Mouse (Mus musculus): ENCODE measurements around the gene Cfap206. TPM values are rescaled to one million over a fixed set of nuclear protein-coding genes. Genes with fewer than 3 reads are reported as not detected.

The Cfap206 gene
- polyA plus RNA-seq, 1 experiment from 2014 or later = 4.7 TPM

- no peak overlapping the region for H3K4me2 ChIP-seq
- WGBS = 97% methylated on average over 12 of the region's 12 CpGs
- no peak overlapping the region for H3K9ac ChIP-seq
- ATAC-seq (ENCODE audit: low FRiP score) = no peak
- no peaks in the 10 kb centered on the region for H3K27me3 ChIP-seq
- no peaks in the 10 kb centered on the region for H3K4me1 ChIP-seq (replicated peaks)
- no peaks in the 10 kb centered on the region for H3K36me3 ChIP-seq
- no peak overlapping the region for H3K27ac ChIP-seq
- no peak overlapping the region for H3K4me3 ChIP-seq
- peaks cover 3% of the 10 kb centered on the region; the same call in 1 of the 2 replicates for H3K9me3 ChIP-seq
Observed at GRCm38 (mm10) chr4:34719421-34719820, 10.6 kb downstream of the Cfap206 start.

GRCm38 (mm10) chr4:34715062-34715461 lies 14.9 kb downstream of the Cfap206 start:
- WGBS = 95% methylated on average over 1 of the region's 1 CpGs
- Histone ChIP-seq H3K27me3 (no peaks in the 10 kb centered on the region), H3K4me1 (replicated peaks) (no peaks in the 10 kb centered on the region), H3K27ac (no peak overlapping the region), H3K4me3 (no peak overlapping the region), H3K4me2 (no peak overlapping the region), H3K9ac (no peak overlapping the region), H3K36me3 (no peaks in the 10 kb centered on the region), H3K9me3 (peaks cover 3% of the 10 kb centered on the region; the same call in 1 of the 2 replicates)
- no peak for ATAC-seq (ENCODE audit: low FRiP score)

- 74% methylated on average over 3 of the region's 3 CpGs for WGBS
- H3K27me3 ChIP-seq = no peaks in the 10 kb centered on the region
Observed at GRCm38 (mm10) chr4:34708127-34708526, 21.9 kb downstream of the Cfap206 start.

GRCm38 (mm10) chr4:34707248-34707647 lies 22.8 kb downstream of the Cfap206 start:
- 66% methylated on average over 3 of the region's 3 CpGs for WGBS
- no peak overlapping the region for H3K27ac ChIP-seq
- H3K36me3 ChIP-seq = no peaks in the 10 kb centered on the region
- H3K4me3 ChIP-seq = no peak overlapping the region
- H3K27me3 ChIP-seq = no peaks in the 10 kb centered on the region
- no peaks in the 10 kb centered on the region for H3K4me1 ChIP-seq (replicated peaks)
- ATAC-seq (ENCODE audit: low FRiP score) = no peak
- H3K9ac ChIP-seq = no peak overlapping the region
- H3K9me3 ChIP-seq = no peaks in the 10 kb centered on the region
- no peak overlapping the region for H3K4me2 ChIP-seq

More at GRCm38 (mm10) chr4:34708127-34708526, 21.9 kb downstream of the Cfap206 start:
- Histone ChIP-seq H3K27ac (no peak overlapping the region), H3K4me3 (no peak overlapping the region), H3K9me3 (no peaks in the 10 kb centered on the region), H3K9ac (no peak overlapping the region), H3K36me3 (no peaks in the 10 kb centered on the region), H3K4me2 (no peak overlapping the region), H3K4me1 (replicated peaks) (no peaks in the 10 kb centered on the region)
- ATAC-seq (ENCODE audit: low FRiP score) = no peak

GRCm38 (mm10) chr4:34703029-34703428 lies 27.0 kb downstream of the Cfap206 start:
- Histone ChIP-seq H3K9ac (no peak overlapping the region), H3K4me3 (no peak overlapping the region), H3K4me1 (replicated peaks) (no peaks in the 10 kb centered on the region), H3K4me2 (no peak overlapping the region), H3K9me3 (no peaks in the 10 kb centered on the region), H3K27ac (no peak overlapping the region), H3K27me3 (no peaks in the 10 kb centered on the region), H3K36me3 (no peaks in the 10 kb centered on the region)
- no peak for ATAC-seq (ENCODE audit: low FRiP score)
- WGBS = 72% methylated on average over 4 of the region's 4 CpGs

GRCm38 (mm10) chr4:34702231-34702630 lies 27.8 kb downstream of the Cfap206 start:
- Histone ChIP-seq H3K27ac (no peak overlapping the region), H3K9me3 (no peaks in the 10 kb centered on the region), H3K9ac (no peak overlapping the region), H3K27me3 (no peaks in the 10 kb centered on the region), H3K4me1 (replicated peaks) (no peaks in the 10 kb centered on the region), H3K4me3 (no peak overlapping the region), H3K36me3 (no peaks in the 10 kb centered on the region), H3K4me2 (no peak overlapping the region)
- no peak for ATAC-seq (ENCODE audit: low FRiP score)
- WGBS = 96% methylated on average over 11 of the region's 11 CpGs

GRCm38 (mm10) chr4:34701528-34701927 lies 28.5 kb downstream of the Cfap206 start:
- 46% methylated on average over 5 of the region's 5 CpGs for WGBS
- no peak overlapping the region for H3K4me2 ChIP-seq
- H3K27ac ChIP-seq = no peak overlapping the region
- H3K27me3 ChIP-seq = no peaks in the 10 kb centered on the region
- H3K9me3 ChIP-seq = no peaks in the 10 kb centered on the region
- ATAC-seq (ENCODE audit: low FRiP score) = no peak
- no peaks in the 10 kb centered on the region for H3K36me3 ChIP-seq
- no peak overlapping the region for H3K9ac ChIP-seq
- H3K4me1 ChIP-seq (replicated peaks) = no peaks in the 10 kb centered on the region
- H3K4me3 ChIP-seq = no peak overlapping the region

- Histone ChIP-seq H3K27ac (peak overlapping the region; percentile 61; the same call in 1 of the 2 replicates), H3K36me3 (peaks cover under 1% of the 10 kb centered on the region; the same call in 1 of the 2 replicates), H3K4me3 (no peak overlapping the region), H3K4me1 (replicated peaks) (peaks cover 10% of the 10 kb centered on the region), H3K9me3 (no peaks in the 10 kb centered on the region), H3K9ac (peak overlapping the region; percentile 20; the same call in 1 of the 2 replicates), H3K4me2 (peak overlapping the region; percentile 59), H3K27me3 (no peaks in the 10 kb centered on the region)
- 84% methylated on average over 3 of the region's 3 CpGs for WGBS
- ATAC-seq (ENCODE audit: low FRiP score) = no peak
Observed at GRCm38 (mm10) chr4:34688021-34688420, 42.0 kb downstream of the Cfap206 start.

GRCm38 (mm10) chr4:34686874-34687567 lies 43.0 kb downstream of the Cfap206 start, which contains the start of gene Slc35a1:
Gene Slc35a1, minus strand, starts transcription at chr4:34687438.
- Histone ChIP-seq H3K4me1 (replicated peaks) (peaks cover 10% of the 10 kb centered on the region), H3K4me2 (peak within 1 kb of the TSS; percentile 59), H3K36me3 (peaks cover 10% of the 10 kb centered on the region), H3K27ac (peak within 1 kb of the TSS; percentile 96), H3K9ac (peak within 1 kb of the TSS; percentile 95), H3K27me3 (no peaks in the 10 kb centered on the region), H3K9me3 (no peaks in the 10 kb centered on the region), H3K4me3 (peak within 1 kb of the TSS; percentile 84)
- WGBS = under 1% methylated on average over 65 of the region's 65 CpGs
- peak; percentile 98 for ATAC-seq (ENCODE audit: low FRiP score)

- WGBS = 89% methylated on average over 5 of the region's 5 CpGs
- Histone ChIP-seq H3K9ac (no peak overlapping the region), H3K9me3 (no peaks in the 10 kb centered on the region), H3K27ac (no peak overlapping the region), H3K4me2 (no peak overlapping the region), H3K4me1 (replicated peaks) (0 out of 2 replicates have a peak, but pooled peaks cover 3% of the 10 kb centered on the region), H3K27me3 (no peaks in the 10 kb centered on the region), H3K36me3 (peaks cover 40% of the 10 kb centered on the region), H3K4me3 (no peak overlapping the region)
- ATAC-seq (ENCODE audit: low FRiP score) = no peak
Observed at GRCm38 (mm10) chr4:34680530-34680929, 49.5 kb downstream of the Cfap206 start.

- H3K4me3 ChIP-seq = no peak overlapping the region
- H3K36me3 ChIP-seq = peaks cover 39% of the 10 kb centered on the region
- 0 out of 2 replicates have a peak, but pooled peaks cover 3% of the 10 kb centered on the region for H3K4me1 ChIP-seq (replicated peaks)
- no peaks in the 10 kb centered on the region for H3K9me3 ChIP-seq
- WGBS = 96% methylated on average over 5 of the region's 5 CpGs
- H3K27me3 ChIP-seq = no peaks in the 10 kb centered on the region
- no peak overlapping the region for H3K27ac ChIP-seq
- H3K4me2 ChIP-seq = no peak overlapping the region
- no peak overlapping the region for H3K9ac ChIP-seq
- ATAC-seq (ENCODE audit: low FRiP score) = no peak
Observed at GRCm38 (mm10) chr4:34673721-34674120, 56.3 kb downstream of the Cfap206 start.

- Histone ChIP-seq H3K36me3 (peaks cover 58% of the 10 kb centered on the region), H3K4me3 (no peak overlapping the region), H3K4me1 (replicated peaks) (no peaks in the 10 kb centered on the region), H3K9me3 (no peaks in the 10 kb centered on the region), H3K4me2 (no peak overlapping the region), H3K27ac (no peak overlapping the region), H3K27me3 (no peaks in the 10 kb centered on the region), H3K9ac (no peak overlapping the region)
- no peak for ATAC-seq (ENCODE audit: low FRiP score)
- 96% methylated on average over 5 of the region's 5 CpGs for WGBS
Observed at GRCm38 (mm10) chr4:34667923-34668322, 62.1 kb downstream of the Cfap206 start.

GRCm38 (mm10) chr4:34661927-34662326 lies 68.1 kb downstream of the Cfap206 start:
- ATAC-seq (ENCODE audit: low FRiP score) = peak; percentile 52; the same call in 1 of the 2 replicates
- H3K36me3 ChIP-seq = peaks cover 80% of the 10 kb centered on the region
- 93% methylated on average over 6 of the region's 6 CpGs for WGBS
- H3K4me1 ChIP-seq (replicated peaks) = no peaks in the 10 kb centered on the region
- no peak overlapping the region for H3K27ac ChIP-seq
- H3K4me2 ChIP-seq = no peak overlapping the region
- H3K9ac ChIP-seq = no peak overlapping the region
- no peaks in the 10 kb centered on the region for H3K27me3 ChIP-seq
- no peaks in the 10 kb centered on the region for H3K9me3 ChIP-seq
- H3K4me3 ChIP-seq = no peak overlapping the region
